Mouse (Mus musculus) heart, postnatal 0 days (tissue): ENCODE measurements around the gene Galnt17. TPM values are rescaled to one million over a fixed set of nuclear protein-coding genes. Genes with fewer than 3 reads are reported as not detected.

Experiments used
- ATAC-seq: fragments of 200-750 bp; cut with Nextera tagmentation; 2 replicates; pipeline ENCODE4 v1.8.0; 2017; ENCODE audit warnings: low read depth, moderate number of reproducible peaks, moderate library complexity; ENCODE audit not compliant: insufficient read depth
- DNase-seq: peaks from one replicate; pipeline ENCODE4 v3.0.0-alpha.2; 2016; ENCODE audit warnings: low spot score
- H3K27ac ChIP-seq: fragments of 300-500 bp; sonication (generic); 2 replicates; pipeline ENCODE4 v1.5.1; 2014; ENCODE audit warnings: low read depth, mild to moderate bottlenecking
- H3K27me3 ChIP-seq: fragments of 300-500 bp; sonication (generic); 2 replicates; pipeline ENCODE4 v1.6.1; 2014; ENCODE audit warnings: low read length, mixed read lengths; ENCODE audit not compliant: control insufficient read depth, insufficient read depth
- H3K36me3 ChIP-seq: fragments of 300-500 bp; sonication (generic); replicated peaks from 2 replicates; pipeline ENCODE4 v1.6.1; 2014; ENCODE audit warnings: low read length, mixed read lengths; ENCODE audit not compliant: control insufficient read depth, insufficient read depth
- H3K4me1 ChIP-seq: fragments of 300-500 bp; sonication (generic); 2 replicates; pipeline ENCODE4 v1.6.1; 2014; ENCODE audit warnings: antibody characterized with exemption; ENCODE audit not compliant: control insufficient read depth, insufficient read depth
- H3K4me2 ChIP-seq: fragments of 300-500 bp; sonication (generic); 2 replicates; pipeline ENCODE4 v1.6.1; 2014; ENCODE audit warnings: low read depth, mild to moderate bottlenecking, low read length, moderate library complexity
- H3K4me3 ChIP-seq: fragments of 300-500 bp; sonication (generic); 2 replicates; pipeline ENCODE4 v1.5.1; 2014; ENCODE audit warnings: low read depth, low read length
- H3K9ac ChIP-seq: fragments of 300-500 bp; sonication (generic); replicated peaks from 2 replicates; pipeline ENCODE4 v1.6.1; 2014; ENCODE audit warnings: low read depth, low read length, mixed read lengths
- H3K9me3 ChIP-seq: fragments of 300-500 bp; sonication (generic); replicated peaks from 2 replicates; pipeline ENCODE4 v1.6.1; 2016; ENCODE audit warnings: low read length; ENCODE audit not compliant: control insufficient read depth
- CTCF ChIP-seq: IDR thresholded peaks from 2 replicates; pipeline ENCODE4 v1.5.1; 2016; ENCODE audit warnings: antibody characterized with exemption, control low read depth, low read depth
- EP300 ChIP-seq: IDR thresholded peaks from 2 replicates; pipeline ENCODE4 v1.6.1; 2016; ENCODE audit warnings: antibody characterized with exemption, low read depth
- WGBS: fragments of 180-500 bp; shearing (Covaris S2); extraction: QIAGEN DNeasy Blood & Tissue Kit; methylation state at CpG from one replicate; pipeline ENCODE4 v1.1.7; 2014; 5-methylcytosine and 5-hydroxymethylcytosine counted together
- polyA plus RNA-seq: library from polyadenylated mRNA; unstranded; fragments of >200 nt; fragmentation: Nextera tagmentation; extraction: Ambion mirVana; gene quantifications from 2 replicates; pipeline ENCODE4 v1.2.1, GENCODE M21; 2015
- total RNA-seq: library from RNA; depleted of rRNA; stranded (reverse); fragments of >200 nt; gene quantifications from 2 replicates; pipeline ENCODE4 v1.2.3, GENCODE M21; 2014; ENCODE audit warnings: low replicate concordance

The Galnt17 gene
- total and polyA plus RNA-seq, 2 experiments from 2014 or later, result 0.30 to 3.2 TPM

DNA sequence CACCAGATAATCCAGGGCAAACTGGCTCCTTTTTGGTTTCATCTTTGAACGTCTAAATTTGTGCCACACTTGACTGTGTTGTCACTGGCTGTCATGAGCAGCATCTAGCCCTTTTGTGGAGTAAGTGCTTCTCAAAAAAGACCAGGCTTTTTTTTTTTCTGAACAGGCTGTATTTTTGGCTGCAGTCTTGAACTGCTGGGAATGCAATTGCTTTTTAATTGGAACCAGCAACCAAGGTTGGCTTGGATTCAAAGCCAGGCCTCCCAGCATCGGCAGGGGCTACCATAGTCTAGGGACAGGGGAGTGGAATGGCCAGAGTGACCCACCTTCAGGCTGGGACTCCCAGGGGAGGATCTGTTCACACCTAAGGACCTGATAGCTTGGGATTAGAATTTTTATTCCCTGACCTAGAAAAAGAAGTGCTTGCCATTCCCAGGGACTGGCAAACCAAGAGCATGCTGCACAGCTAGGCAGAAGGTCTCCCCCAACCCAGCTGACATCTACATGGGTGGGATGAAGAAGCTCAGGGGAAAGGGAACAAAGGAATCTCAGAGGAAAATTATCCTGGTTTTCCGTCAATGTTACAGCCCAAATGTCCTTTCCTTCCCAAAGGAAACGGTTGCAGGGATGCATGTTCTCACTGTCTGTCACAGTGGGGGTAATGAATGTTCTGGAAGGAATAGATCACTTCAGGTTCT, 369.2 kb downstream of the Galnt17 start:
- DNase-seq, result no peak
- TF ChIP-seq CTCF (no peak), EP300 (no peak)
- WGBS, result 37% methylated on average over 4 of the region's 4 CpGs
- no peak for ATAC-seq
- Histone ChIP-seq H3K9me3 (no peaks in the 10 kb centered on the region), H3K4me2 (no peak overlapping the region), H3K27me3 (no peaks in the 10 kb centered on the region), H3K27ac (no peak overlapping the region), H3K4me3 (no peak overlapping the region), H3K36me3 (no peaks in the 10 kb centered on the region), H3K9ac (no peak overlapping the region), H3K4me1 (no peaks in the 10 kb centered on the region)

DNA sequence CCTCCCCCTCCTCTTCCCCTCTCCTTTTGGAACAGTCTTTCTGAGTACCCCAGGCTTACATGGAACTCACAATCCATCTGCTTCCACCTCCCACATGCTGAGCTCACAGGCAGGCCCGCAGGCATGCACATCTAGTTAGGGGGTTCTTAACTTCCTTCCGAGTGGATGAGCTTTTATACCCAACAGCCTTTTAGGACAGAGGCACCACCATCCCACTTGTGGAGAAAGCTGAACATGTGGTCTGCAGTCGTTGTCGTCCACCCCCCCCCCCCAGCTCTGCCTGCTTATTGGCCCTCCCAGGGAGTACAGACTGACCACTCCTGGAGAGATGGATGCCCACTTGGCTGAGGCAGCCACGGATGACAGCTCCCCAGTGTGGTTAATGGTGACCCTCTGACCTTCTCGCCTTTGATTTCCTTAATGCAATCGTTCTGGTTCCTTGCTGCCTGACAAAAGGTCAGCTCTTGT, 370.0 kb downstream of the Galnt17 start:
- no peak for DNase-seq
- no peak overlapping the region for H3K9ac ChIP-seq
- H3K4me3 ChIP-seq, result no peak overlapping the region
- no peaks in the 10 kb centered on the region for H3K36me3 ChIP-seq
- H3K9me3 ChIP-seq, result no peaks in the 10 kb centered on the region
- 9% methylated on average over 7 of the region's 7 CpGs for WGBS
- no peak for ATAC-seq
- H3K4me2 ChIP-seq, result no peak overlapping the region
- no peak overlapping the region for H3K27ac ChIP-seq
- TF ChIP-seq EP300, result no peak
- TF ChIP-seq CTCF, result no peak
- H3K4me1 ChIP-seq, result no peaks in the 10 kb centered on the region
- no peaks in the 10 kb centered on the region for H3K27me3 ChIP-seq

DNA sequence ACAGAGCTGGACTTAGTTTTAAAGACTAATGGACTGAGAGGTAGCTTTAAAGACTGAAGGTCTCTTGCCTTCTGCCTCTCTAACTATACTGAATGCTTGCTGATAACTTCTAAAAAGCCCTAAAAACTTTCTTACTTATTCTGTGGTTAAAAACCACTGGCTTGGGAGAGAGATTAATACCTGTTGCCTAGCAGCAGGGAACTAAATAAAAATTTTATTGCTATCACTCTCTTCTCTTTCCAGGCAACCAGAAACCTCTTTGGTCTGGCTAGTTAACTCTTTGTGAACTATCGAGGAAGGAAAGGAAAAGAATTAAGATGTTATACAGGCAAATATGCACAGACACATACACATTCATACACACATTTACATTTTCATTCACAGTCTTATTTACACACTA, 377.3 kb downstream of the Galnt17 start:
- TF ChIP-seq CTCF, result no peak
- no peak for TF ChIP-seq EP300
- no peak overlapping the region for H3K4me2 ChIP-seq
- H3K4me1 ChIP-seq, result no peaks in the 10 kb centered on the region
- no peak overlapping the region for H3K27ac ChIP-seq
- WGBS, result 65% methylated on average over 1 of the region's 1 CpGs
- H3K27me3 ChIP-seq, result no peaks in the 10 kb centered on the region
- H3K4me3 ChIP-seq, result no peak overlapping the region
- ATAC-seq, result no peak
- no peak for DNase-seq
- H3K36me3 ChIP-seq, result no peaks in the 10 kb centered on the region
- 0 out of 2 replicates have a peak, but pooled peaks cover 5% of the 10 kb centered on the region for H3K9me3 ChIP-seq
- no peak overlapping the region for H3K9ac ChIP-seq

DNA sequence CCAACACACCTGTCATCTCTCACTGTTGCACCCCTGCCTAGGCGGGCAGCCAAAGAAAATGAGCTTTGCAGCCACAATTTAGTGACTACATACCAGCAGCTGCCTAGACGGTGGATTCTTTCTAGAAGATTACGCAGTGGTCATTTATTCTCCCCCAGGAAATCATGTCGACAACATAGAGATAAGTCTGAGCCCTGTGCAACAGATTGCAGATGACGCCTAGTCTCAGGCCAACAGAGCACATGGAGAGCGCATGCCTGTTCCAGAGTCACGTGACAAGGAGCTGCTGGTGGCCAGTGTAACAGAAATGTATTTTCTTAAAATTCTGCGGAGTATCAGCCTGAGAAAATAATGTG, 380.5 kb downstream of the Galnt17 start:
- H3K4me1 ChIP-seq, result no peaks in the 10 kb centered on the region
- peak; percentile 55 for ATAC-seq
- no peak overlapping the region for H3K4me3 ChIP-seq
- peak; percentile 12 for DNase-seq
- H3K9ac ChIP-seq, result no peak overlapping the region
- 0 out of 2 replicates have a peak, but pooled peaks cover 5% of the 10 kb centered on the region for H3K9me3 ChIP-seq
- no peaks in the 10 kb centered on the region for H3K36me3 ChIP-seq
- H3K27me3 ChIP-seq, result no peaks in the 10 kb centered on the region
- no peak overlapping the region for H3K27ac ChIP-seq
- 41% methylated on average over 8 of the region's 8 CpGs for WGBS
- TF ChIP-seq EP300 (no peak), CTCF (no peak)
- H3K4me2 ChIP-seq, result no peak overlapping the region

DNA sequence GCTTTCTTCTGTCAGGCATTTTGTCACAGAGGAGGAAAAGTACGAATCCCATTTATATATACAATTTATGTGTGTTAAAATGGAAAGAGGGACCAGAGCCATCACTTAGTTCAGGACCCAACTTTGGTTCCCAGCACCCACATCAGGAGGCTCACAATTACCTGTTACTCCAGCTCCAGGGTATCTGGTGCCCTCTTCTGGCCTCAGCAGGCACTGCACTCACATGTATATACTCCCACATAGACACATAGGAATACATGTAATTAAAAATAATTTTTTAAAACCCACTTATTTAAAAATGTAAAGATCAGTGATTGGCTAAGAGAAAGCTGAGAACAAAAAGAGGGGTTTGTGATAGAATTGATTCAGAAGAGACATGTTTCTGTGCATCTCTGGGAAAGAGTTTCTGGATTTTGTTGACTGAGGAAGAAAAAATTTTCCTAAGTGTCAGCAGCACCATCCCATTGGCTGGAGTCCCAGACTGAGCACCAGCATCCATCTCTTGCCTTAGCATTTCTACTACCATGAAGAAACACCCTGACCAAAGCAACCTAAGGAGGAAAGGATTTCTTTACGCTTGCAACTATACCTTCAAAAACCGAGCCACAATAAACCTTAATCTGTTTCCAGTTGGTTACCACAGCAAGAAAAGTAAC, 381.0 kb downstream of the Galnt17 start:
- no peak overlapping the region for H3K4me3 ChIP-seq
- H3K9ac ChIP-seq, result no peak overlapping the region
- no peak overlapping the region for H3K27ac ChIP-seq
- 66% methylated on average over 3 of the region's 3 CpGs for WGBS
- no peaks in the 10 kb centered on the region for H3K36me3 ChIP-seq
- TF ChIP-seq EP300, result no peak
- TF ChIP-seq CTCF, result no peak
- no peak overlapping the region for H3K4me2 ChIP-seq
- no peaks in the 10 kb centered on the region for H3K27me3 ChIP-seq
- no peaks in the 10 kb centered on the region for H3K4me1 ChIP-seq
- 0 out of 2 replicates have a peak, but pooled peaks cover 5% of the 10 kb centered on the region for H3K9me3 ChIP-seq
- no peak for DNase-seq
- ATAC-seq, result no peak
